Mouse (Mus musculus) midbrain, embryonic 14.5 days (tissue): ENCODE results near the gene Slc10a1. TPM values are rescaled to one million over a fixed set of nuclear protein-coding genes. Genes with fewer than 3 reads are reported as not detected.
A peak's percentile ranks its signal among the peaks of the same experiment; 100 is the strongest.

Source experiments
- ATAC-seq: fragments of 200-750 bp; cut with Nextera tagmentation; 2 replicates; pipeline ENCODE4 v1.8.0; 2017; ENCODE audit warnings: moderate number of reproducible peaks, moderate library complexity; ENCODE audit not compliant: low FRiP score, low TSS enrichment
- DNase-seq: peaks from one replicate; pipeline ENCODE4 v3.0.0-alpha.2; 2015
- H3K27ac ChIP-seq: fragments of 300-500 bp; sonication (generic); replicated peaks from 2 replicates; pipeline ENCODE4 v1.5.1; 2014; ENCODE audit warnings: mild to moderate bottlenecking, low read depth, low read length, moderate library complexity
- H3K27me3 ChIP-seq: fragments of 300-500 bp; sonication (generic); 2 replicates; pipeline ENCODE4 v1.6.1; 2014; ENCODE audit warnings: low read length, control low read depth, mixed read lengths; ENCODE audit not compliant: control insufficient read depth, insufficient read depth
- H3K36me3 ChIP-seq: fragments of 300-500 bp; sonication (generic); 2 replicates; pipeline ENCODE4 v1.6.1; 2014; ENCODE audit warnings: low read length, control low read depth; ENCODE audit not compliant: control insufficient read depth, insufficient read depth
- H3K4me1 ChIP-seq: fragments of 300-500 bp; sonication (generic); 2 replicates; pipeline ENCODE4 v1.6.1; 2014; ENCODE audit warnings: mild to moderate bottlenecking, antibody characterized with exemption, low read length, control low read depth; ENCODE audit not compliant: control insufficient read depth, insufficient read depth
- H3K4me2 ChIP-seq: fragments of 300-500 bp; sonication (generic); 2 replicates; pipeline ENCODE4 v1.6.1; 2014; ENCODE audit warnings: mild to moderate bottlenecking, low read length, moderate library complexity
- H3K4me3 ChIP-seq: fragments of 300-500 bp; sonication (generic); replicated peaks from 2 replicates; pipeline ENCODE4 v1.5.1; 2014; ENCODE audit warnings: low read depth, low read length
- H3K9ac ChIP-seq: fragments of 300-500 bp; sonication (generic); replicated peaks from 2 replicates; pipeline ENCODE4 v1.6.1; 2014; ENCODE audit warnings: mild to moderate bottlenecking, low read length, moderate library complexity
- H3K9me3 ChIP-seq: fragments of 300-500 bp; sonication (generic); 2 replicates; pipeline ENCODE4 v1.6.1; 2016; ENCODE audit warnings: low read length, control low read depth, mixed read lengths; ENCODE audit not compliant: control insufficient read depth
- WGBS: fragments of 180-500 bp; shearing (Covaris S2); extraction: QIAGEN DNeasy Blood & Tissue Kit; methylation state at CpG from one replicate; pipeline ENCODE4 v1.1.7; 2014; 5-methylcytosine and 5-hydroxymethylcytosine counted together
- polyA plus RNA-seq: library from polyadenylated mRNA; unstranded; fragments of >200 nt; fragmentation: Nextera tagmentation; extraction: Ambion mirVana; gene quantifications from 2 replicates; pipeline ENCODE4 v1.2.1, GENCODE M21; 2014

Slc10a1 gene
- polyA plus RNA-seq, 1 experiment from 2014 or later, result 0.50 TPM

- no peaks in the 10 kb centered on the region for H3K9me3 ChIP-seq
- no peak overlapping the region for H3K4me2 ChIP-seq
- H3K27ac ChIP-seq, result no peak overlapping the region
- no peaks in the 10 kb centered on the region for H3K27me3 ChIP-seq
- no peaks in the 10 kb centered on the region for H3K4me1 ChIP-seq
- ATAC-seq (no peak; the same call in 1 of the 2 replicates), DNase-seq (peak; percentile 90)
- WGBS, result 0% methylated on average over 7 of the region's 7 CpGs
- H3K4me3 ChIP-seq, result no peak overlapping the region
- 0 out of 2 replicates have a peak overlapping the region, but pooled peaks have one; percentile 3 for H3K9ac ChIP-seq
- no peaks in the 10 kb centered on the region for H3K36me3 ChIP-seq
Measured at GRCm38 (mm10) chr12:80982326-80982725, 13.8 kb upstream of the Slc10a1 start.

GRCm38 (mm10) chr12:80975939-80976671 lies 7.6 kb upstream of the Slc10a1 start:
- 89% methylated on average over 11 of the region's 11 CpGs for WGBS
- no peak for ATAC-seq
- H3K27ac ChIP-seq, result no peak overlapping the region
- H3K4me2 ChIP-seq, result no peak overlapping the region
- H3K27me3 ChIP-seq, result no peaks in the 10 kb centered on the region
- no peak overlapping the region for H3K9ac ChIP-seq
- no peaks in the 10 kb centered on the region for H3K36me3 ChIP-seq
- H3K4me1 ChIP-seq, result no peaks in the 10 kb centered on the region
- no peak for DNase-seq
- no peaks in the 10 kb centered on the region for H3K9me3 ChIP-seq
- no peak overlapping the region for H3K4me3 ChIP-seq

DNA sequence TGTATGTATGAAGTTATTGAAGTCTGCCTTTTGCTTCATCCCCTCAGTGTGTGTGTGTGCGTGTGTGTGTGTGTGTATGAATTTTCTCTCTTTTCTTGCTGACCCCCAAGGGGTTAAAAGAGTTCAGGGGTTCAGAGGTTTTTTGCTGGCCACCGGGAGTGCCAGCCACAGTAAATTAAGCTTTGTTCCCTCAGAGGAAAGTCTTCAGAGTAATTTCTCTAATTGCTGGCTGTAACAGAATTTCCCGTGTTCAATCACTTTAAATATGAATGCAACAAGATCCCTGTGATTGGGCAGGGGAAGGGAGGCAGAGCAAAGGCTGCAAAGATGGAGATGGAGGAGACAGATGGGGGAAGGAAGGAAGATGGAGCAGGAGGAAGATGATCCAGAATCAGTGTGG lies 3.3 kb upstream of the Slc10a1 start:
- no peak overlapping the region for H3K4me2 ChIP-seq
- no peaks in the 10 kb centered on the region for H3K36me3 ChIP-seq
- no peak overlapping the region for H3K4me3 ChIP-seq
- WGBS, result 39% methylated on average over 3 of the region's 3 CpGs
- no peak overlapping the region for H3K27ac ChIP-seq
- ATAC-seq, result no peak
- no peaks in the 10 kb centered on the region for H3K9me3 ChIP-seq
- no peak for DNase-seq
- no peaks in the 10 kb centered on the region for H3K4me1 ChIP-seq
- no peaks in the 10 kb centered on the region for H3K27me3 ChIP-seq
- no peak overlapping the region for H3K9ac ChIP-seq

GRCm38 (mm10) chr12:80970181-80970705 lies 1.7 kb upstream of the Slc10a1 start:
- Histone ChIP-seq H3K9ac (no peak overlapping the region), H3K36me3 (no peaks in the 10 kb centered on the region), H3K27me3 (no peaks in the 10 kb centered on the region), H3K9me3 (no peaks in the 10 kb centered on the region), H3K4me2 (no peak overlapping the region), H3K27ac (no peak overlapping the region), H3K4me3 (no peak overlapping the region), H3K4me1 (no peaks in the 10 kb centered on the region)
- DNase-seq (no peak), ATAC-seq (no peak)
- WGBS, result 54% methylated on average over 8 of the region's 8 CpGs

GRCm38 (mm10) chr12:80967918-80968317 lies 587 bp downstream of the Slc10a1 start:
- Histone ChIP-seq H3K27me3 (no peaks in the 10 kb centered on the region), H3K9me3 (no peaks in the 10 kb centered on the region), H3K4me2 (no peak overlapping the region), H3K27ac (no peak overlapping the region), H3K4me1 (no peaks in the 10 kb centered on the region), H3K9ac (no peak overlapping the region), H3K36me3 (no peaks in the 10 kb centered on the region), H3K4me3 (no peak overlapping the region)
- ATAC-seq (no peak), DNase-seq (no peak)
- WGBS, result 93% methylated on average over 9 of the region's 9 CpGs

GRCm38 (mm10) chr12:80966059-80966838 lies 2.3 kb downstream of the Slc10a1 start:
- H3K4me3 ChIP-seq, result no peak overlapping the region
- ATAC-seq (no peak), DNase-seq (no peak)
- H3K27me3 ChIP-seq, result no peaks in the 10 kb centered on the region
- H3K4me1 ChIP-seq, result no peaks in the 10 kb centered on the region
- no peak overlapping the region for H3K4me2 ChIP-seq
- H3K9ac ChIP-seq, result no peak overlapping the region
- no peaks in the 10 kb centered on the region for H3K9me3 ChIP-seq
- 78% methylated on average over 11 of the region's 11 CpGs for WGBS
- no peaks in the 10 kb centered on the region for H3K36me3 ChIP-seq
- no peak overlapping the region for H3K27ac ChIP-seq

- Histone ChIP-seq H3K27ac (no peak overlapping the region), H3K4me2 (no peak overlapping the region), H3K27me3 (no peaks in the 10 kb centered on the region), H3K36me3 (peaks cover 5% of the 10 kb centered on the region), H3K4me3 (no peak overlapping the region), H3K9ac (no peak overlapping the region), H3K9me3 (no peaks in the 10 kb centered on the region), H3K4me1 (no peaks in the 10 kb centered on the region)
- no peak for DNase-seq
- ATAC-seq, result no peak
- 82% methylated on average over 4 of the region's 4 CpGs for WGBS
Measured at GRCm38 (mm10) chr12:80962566-80962965, 5.9 kb downstream of the Slc10a1 start.

DNA sequence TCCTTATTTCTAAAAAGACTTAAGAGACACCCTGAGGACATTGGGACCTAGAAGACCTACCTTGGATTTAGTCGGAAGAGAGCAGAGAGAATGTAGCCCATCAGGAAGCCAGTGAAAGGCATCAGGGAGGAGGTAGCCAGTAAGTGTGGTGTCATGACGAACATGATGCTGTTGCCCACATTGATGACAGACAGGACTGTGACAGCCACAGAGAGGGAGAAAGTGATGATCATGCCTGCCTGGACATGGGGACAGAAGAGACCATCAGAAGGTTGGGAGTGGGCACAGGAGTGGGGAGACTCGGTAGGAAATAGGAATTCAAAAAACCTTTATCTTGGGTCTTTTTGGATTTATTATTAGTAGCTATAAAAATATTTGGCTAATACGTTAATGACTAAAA lies 10.5 kb downstream of the Slc10a1 start:
- Histone ChIP-seq H3K4me1 (no peaks in the 10 kb centered on the region), H3K36me3 (peaks cover 45% of the 10 kb centered on the region), H3K27ac (no peak overlapping the region), H3K4me2 (no peak overlapping the region), H3K4me3 (no peak overlapping the region), H3K9me3 (no peaks in the 10 kb centered on the region), H3K9ac (no peak overlapping the region), H3K27me3 (no peaks in the 10 kb centered on the region)
- WGBS, result 89% methylated on average over 4 of the region's 4 CpGs
- no peak for ATAC-seq
- no peak for DNase-seq
